Mouse (Mus musculus) ES-E14 (cell line): ENCODE data around the gene Vps33a. TPM values are rescaled to one million over a fixed set of nuclear protein-coding genes. Genes with fewer than 3 reads are reported as not detected.

ENCODE experiments used
- DNase-seq: peaks from one replicate; pipeline ENCODE4 v3.0.0-alpha.2; 2013; ENCODE audit warnings: low read depth, low spot score
- H3K27ac ChIP-seq: 2 replicates; pipeline ENCODE4 v1.5.1; 2012; ENCODE audit warnings: low read depth, mild to moderate bottlenecking, low read length, moderate library complexity, mixed read lengths; ENCODE audit not compliant: poor library complexity, insufficient read depth, severe bottlenecking
- H3K36me3 ChIP-seq: 2 replicates; pipeline ENCODE4 v1.6.1; 2012; ENCODE audit warnings: mild to moderate bottlenecking, low read length, moderate library complexity, mixed read lengths; ENCODE audit not compliant: control insufficient read depth, poor library complexity, insufficient read depth, severe bottlenecking
- H3K4me1 ChIP-seq, 2 experiments: fragments of 150-350 bp in 1 of 2; sonication (generic) in 1 of 2; 2 replicates each; pipeline ENCODE4 v1.6.1; 2012; ENCODE audit warnings: low read length in 2 of 2, mild to moderate bottlenecking in 1 of 2, mixed read lengths in 1 of 2; ENCODE audit not compliant: control insufficient read depth in 2 of 2, insufficient read depth in 2 of 2, poor library complexity in 1 of 2
- H3K4me3 ChIP-seq, 2 experiments: fragments of 150-350 bp in 1 of 2; sonication (generic) in 1 of 2; 2 replicates each; pipeline ENCODE4 v1.5.1; 2012; ENCODE audit warnings: low read length in 2 of 2, low read depth in 1 of 2, mild to moderate bottlenecking in 1 of 2, mixed read lengths in 1 of 2; ENCODE audit not compliant: insufficient read depth in 1 of 2, poor library complexity in 1 of 2, severe bottlenecking in 1 of 2
- H3K9ac ChIP-seq: 2 replicates; pipeline ENCODE4 v1.6.1; 2012; ENCODE audit warnings: low read depth, mild to moderate bottlenecking, low read length, mixed read lengths; ENCODE audit not compliant: poor library complexity, insufficient read depth, severe bottlenecking
- H3K9me3 ChIP-seq: fragments of 150-350 bp; sonication (generic); 2 replicates; pipeline ENCODE4 v1.6.1; 2012; ENCODE audit warnings: low read depth, mild to moderate bottlenecking, low read length; ENCODE audit not compliant: control insufficient read depth, insufficient read depth
- CHD2 ChIP-seq: IDR thresholded peaks from 2 replicates; pipeline ENCODE4 v1.6.1; 2014; ENCODE audit warnings: mild to moderate bottlenecking, low read depth, low read length, inconsistent platforms
- HCFC1 ChIP-seq: IDR thresholded peaks from 2 replicates; pipeline ENCODE4 v1.6.1; 2012; ENCODE audit warnings: low read length, inconsistent platforms, borderline replicate concordance; ENCODE audit not compliant: insufficient read depth
- MAFK ChIP-seq: IDR thresholded peaks from 2 replicates; pipeline ENCODE4 v1.6.1; 2014; ENCODE audit warnings: mild to moderate bottlenecking, low read depth, low read length, inconsistent platforms; ENCODE audit not compliant: insufficient read depth
- ZC3H11A ChIP-seq: IDR thresholded peaks from 2 replicates; pipeline ENCODE4 v1.6.1; 2012; ENCODE audit warnings: low read depth, mild to moderate bottlenecking, inconsistent platforms, low read length, borderline replicate concordance
- ZNF384 ChIP-seq: IDR thresholded peaks from 2 replicates; pipeline ENCODE4 v1.6.1; 2012; ENCODE audit warnings: low read depth, low read length, inconsistent platforms
- in situ Hi-C, 2 experiments: fragments of 600-800 bp; cut with MboI; formaldehyde crosslinking; loops; one replicate each; pipeline ENCODE4 v1.15.1; 2025; ENCODE audit warnings: low sequenced_read_pairs in 2 of 2, inconsistent platforms in 1 of 2; ENCODE audit not compliant: unreplicated experiment in 2 of 2
- total RNA-seq: library from RNA; depleted of rRNA; stranded (reverse); fragments of 300-350 nt; gene quantifications from 2 replicates; pipeline ENCODE4 v1.2.3, GENCODE M21; 2012

Vps33a gene
- total RNA-seq, 1 experiment = 23.0 TPM

DNA sequence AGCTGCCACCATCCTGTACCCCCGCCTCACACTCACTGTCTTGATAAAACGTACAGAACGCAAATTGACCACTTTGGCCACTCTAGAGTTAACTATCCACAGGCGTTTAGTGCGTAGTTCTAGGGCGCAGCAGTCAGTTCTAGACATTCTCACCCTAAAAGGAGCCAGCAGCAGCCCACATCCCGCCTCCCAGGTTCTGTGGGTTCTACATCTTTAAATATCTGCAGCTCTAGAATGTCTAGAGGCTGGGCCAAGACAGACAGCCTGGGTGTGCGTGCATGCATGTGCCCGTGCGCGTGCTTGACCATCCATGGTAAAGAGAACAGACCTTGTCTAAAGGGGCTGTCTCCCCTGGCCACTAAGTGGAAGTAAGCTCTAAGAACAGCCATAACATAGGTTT is 11.7 kb downstream of the Vps33a start:
- no peak overlapping the region for H3K4me3 ChIP-seq
- peaks cover 10% of the 10 kb centered on the region; the same call in 1 of the 2 replicates for H3K36me3 ChIP-seq
- DNase-seq = no peak
- H3K9ac ChIP-seq = no peak overlapping the region
- TF ChIP-seq HCFC1 (no peak), ZNF384 (no peak), CHD2 (no peak)
- no peaks in the 10 kb centered on the region for H3K9me3 ChIP-seq
- in situ Hi-C loops = no loop called here
- H3K4me1 ChIP-seq = no peaks in the 10 kb centered on the region
- H3K27ac ChIP-seq = no peak overlapping the region

DNA sequence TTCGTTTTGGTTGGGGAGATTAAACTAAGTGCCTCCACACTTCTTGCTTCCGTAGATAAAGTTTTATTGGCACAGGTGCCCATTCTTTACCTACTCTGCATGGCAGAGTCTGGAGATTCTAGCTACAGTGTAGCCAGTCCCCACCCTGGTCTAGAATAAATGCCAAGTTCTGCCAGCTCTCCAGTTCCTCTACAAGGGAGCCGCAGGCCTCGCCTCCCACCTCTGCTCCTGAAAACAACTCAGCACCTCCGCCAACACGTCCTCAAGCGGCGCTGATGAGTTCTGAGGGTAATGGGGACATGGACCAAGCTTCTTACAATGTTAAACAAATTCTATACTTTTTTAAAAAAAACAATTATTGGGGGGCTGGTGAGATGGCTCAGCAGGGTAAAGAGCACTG is 13.2 kb downstream of the Vps33a start:
- Histone ChIP-seq H3K4me1 (no peaks in the 10 kb centered on the region), H3K4me3 (no peak overlapping the region), H3K9me3 (no peaks in the 10 kb centered on the region), H3K9ac (no peak overlapping the region), H3K27ac (no peak overlapping the region), H3K36me3 (peaks cover 11% of the 10 kb centered on the region)
- no peak for DNase-seq
- in situ Hi-C loops = no loop called here
- no peak for TF ChIP-seq HCFC1
- no peak for TF ChIP-seq ZNF384
- TF ChIP-seq ZC3H11A = no peak
- TF ChIP-seq MAFK = no peak
- TF ChIP-seq CHD2 = no peak

- Histone ChIP-seq H3K36me3 (peaks cover 12% of the 10 kb centered on the region), H3K27ac (no peak overlapping the region), H3K4me3 (no peak overlapping the region), H3K4me1 (no peaks in the 10 kb centered on the region), H3K9me3 (no peaks in the 10 kb centered on the region), H3K9ac (no peak overlapping the region)
- TF ChIP-seq ZNF384 (no peak), CHD2 (no peak), ZC3H11A (no peak), MAFK (no peak), HCFC1 (no peak)
- in situ Hi-C loops = no loop called here
- DNase-seq = no peak
Measured at GRCm38 (mm10) chr5:123556451-123556850, 16.4 kb downstream of the Vps33a start.

- TF ChIP-seq ZC3H11A (no peak), ZNF384 (no peak), HCFC1 (no peak), MAFK (no peak), CHD2 (no peak)
- Histone ChIP-seq H3K4me3 (no peak overlapping the region), H3K9me3 (no peaks in the 10 kb centered on the region), H3K27ac (no peak overlapping the region), H3K4me1 (no peaks in the 10 kb centered on the region), H3K9ac (no peak overlapping the region), H3K36me3 (peaks cover 12% of the 10 kb centered on the region)
- in situ Hi-C loops = no loop called here
- DNase-seq = no peak
Measured at GRCm38 (mm10) chr5:123555693-123556092, 17.1 kb downstream of the Vps33a start.

DNA sequence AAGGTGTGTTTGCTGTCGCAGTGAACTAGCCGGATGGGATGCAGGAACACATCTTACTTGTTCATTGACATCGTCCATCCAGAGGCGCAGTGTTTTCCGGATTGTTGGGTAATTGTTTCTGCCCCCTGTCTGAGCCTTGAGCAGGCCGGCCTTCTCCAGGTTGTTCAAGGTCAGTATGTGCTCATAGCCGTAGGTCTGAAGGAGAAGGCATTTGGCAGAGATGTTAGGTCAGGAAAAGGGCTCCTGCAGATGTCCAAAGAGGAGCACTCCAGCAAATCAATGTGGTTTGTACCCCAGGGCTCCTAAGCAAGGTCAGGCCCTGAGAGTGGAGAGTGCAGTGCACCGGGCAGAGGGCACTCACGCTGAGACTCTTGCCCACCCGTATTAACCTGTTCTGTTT is 39.0 kb downstream of the Vps33a start:
- Histone ChIP-seq H3K36me3 (peaks cover 28% of the 10 kb centered on the region), H3K27ac (no peak overlapping the region), H3K9me3 (no peaks in the 10 kb centered on the region), H3K4me3 (no peak overlapping the region), H3K4me1 (no peaks in the 10 kb centered on the region), H3K9ac (no peak overlapping the region)
- DNase-seq = no peak
- in situ Hi-C loops = no loop called here
- TF ChIP-seq ZC3H11A = no peak
